Mouse (Mus musculus) liver, embryonic 14.5 days (tissue): ENCODE measurements at regions not wholly inside any gene's neighbourhood (a gene's known extent, or its start where the extent isn't known, plus 50 kb on each side); places are given as distances from the start of the nearest gene placed in this dataset.
A peak's percentile ranks its signal among the peaks of the same experiment; 100 is the strongest.

Experiments used
- ATAC-seq: fragments of 200-750 bp; cut with Nextera tagmentation; 2 replicates; pipeline ENCODE4 v1.8.0; 2017; ENCODE audit warnings: moderate number of reproducible peaks, mild to moderate bottlenecking, moderate library complexity; ENCODE audit not compliant: insufficient read depth
- DNase-seq, 3 experiments: peaks; one replicate each; pipeline ENCODE4 v3.0.0-alpha.2; 2012 to 2013; ENCODE audit warnings: low read depth in 3 of 3, low spot score in 3 of 3
- H3K27ac ChIP-seq: fragments of 300-500 bp; sonication (generic); 2 replicates; pipeline ENCODE4 v1.5.1; 2014; ENCODE audit warnings: moderate library complexity, mild to moderate bottlenecking, control low read depth, inconsistent platforms
- H3K27me3 ChIP-seq: fragments of 300-500 bp; sonication (generic); 2 replicates; pipeline ENCODE4 v1.6.1; 2014; ENCODE audit warnings: mild to moderate bottlenecking, low read length, moderate library complexity; ENCODE audit not compliant: control insufficient read depth, insufficient read depth
- H3K36me3 ChIP-seq: fragments of 300-500 bp; sonication (generic); replicated peaks from 2 replicates; pipeline ENCODE4 v1.6.1; 2014; ENCODE audit warnings: low read depth; ENCODE audit not compliant: control insufficient read depth, insufficient read depth
- H3K4me1 ChIP-seq, 2 experiments: fragments of 200-500 bp in 1 of 2; fragments of 300-500 bp in 1 of 2; sonication (generic) in 1 of 2; replicated peaks; 2 replicates each; pipeline ENCODE4 v1.6.1; 2012 to 2014; ENCODE audit warnings: antibody characterized with exemption in 1 of 2, inconsistent platforms in 1 of 2, low read length in 1 of 2; ENCODE audit not compliant: control insufficient read depth in 2 of 2, insufficient read depth in 2 of 2
- H3K4me2 ChIP-seq: fragments of 300-500 bp; sonication (generic); 2 replicates; pipeline ENCODE4 v1.6.1; 2014; ENCODE audit warnings: low read depth, mild to moderate bottlenecking, control low read depth, moderate library complexity
- H3K4me3 ChIP-seq, 2 experiments: fragments of 200-500 bp in 1 of 2; fragments of 300-500 bp in 1 of 2; sonication (generic) in 1 of 2; 2 replicates each; pipeline ENCODE4 v1.5.1; 2012 to 2014; ENCODE audit warnings: low read depth in 2 of 2, low read length in 2 of 2, mild to moderate bottlenecking in 2 of 2, control low read depth in 1 of 2, inconsistent platforms in 1 of 2, moderate library complexity in 1 of 2; ENCODE audit not compliant: insufficient read depth in 1 of 2
- H3K9ac ChIP-seq: fragments of 300-500 bp; sonication (generic); replicated peaks from 2 replicates; pipeline ENCODE4 v1.6.1; 2014; ENCODE audit warnings: mild to moderate bottlenecking, control low read depth, moderate library complexity
- H3K9me3 ChIP-seq: fragments of 300-500 bp; sonication (generic); 2 replicates; pipeline ENCODE4 v1.6.1; 2016; ENCODE audit warnings: low read length, mixed read lengths; ENCODE audit not compliant: control insufficient read depth
- CTCF ChIP-seq: IDR thresholded peaks from 2 replicates; pipeline ENCODE4 v1.5.1; 2016; ENCODE audit warnings: antibody characterized with exemption, low read depth, control low read depth
- EP300 ChIP-seq: IDR thresholded peaks from 2 replicates; pipeline ENCODE4 v1.6.1; 2016; ENCODE audit warnings: antibody characterized with exemption, low read depth
- WGBS: fragments of 180-500 bp; shearing (Covaris S2); extraction: QIAGEN DNeasy Blood & Tissue Kit; methylation state at CpG from one replicate; pipeline ENCODE4 v1.1.7; 2014; ENCODE audit not compliant: insufficient replicate concordance; 5-methylcytosine and 5-hydroxymethylcytosine counted together

DNA sequence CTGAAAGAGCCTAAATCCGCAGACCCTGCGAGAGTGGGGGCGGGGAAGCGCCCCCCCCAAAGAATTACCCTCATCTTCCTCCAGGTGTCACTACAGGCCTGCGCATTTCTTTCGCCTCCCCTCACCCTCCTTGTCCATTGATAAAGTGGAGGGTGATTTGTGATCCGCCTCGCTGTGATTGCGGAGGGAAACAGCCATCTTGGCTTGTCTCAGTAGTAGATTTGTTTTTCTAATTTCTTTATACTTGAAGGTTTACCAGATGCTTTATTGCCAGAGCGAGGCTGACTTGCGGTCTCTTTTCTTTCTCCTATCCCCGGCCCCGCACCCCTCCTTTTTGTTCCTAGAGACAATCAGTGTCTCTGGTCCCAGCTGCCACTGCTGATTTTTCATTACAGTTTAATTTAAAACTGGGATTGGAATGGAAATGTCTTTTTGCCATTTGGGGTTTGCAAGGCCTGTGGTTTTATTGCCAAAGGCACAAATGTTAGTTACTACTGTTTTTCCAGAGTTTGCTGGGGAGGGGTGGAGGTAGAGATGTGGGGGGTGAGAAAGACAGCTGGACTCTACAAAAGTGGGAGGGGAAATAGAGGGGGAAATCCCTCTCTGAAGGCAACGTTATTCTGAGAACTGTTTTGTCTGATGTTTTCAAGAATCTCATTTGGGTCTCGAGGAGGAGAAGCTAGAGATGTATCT is 161.7 kb downstream of the Icos start:
- no peak for TF ChIP-seq EP300
- peak; percentile 48; the same call in 1 of the 2 replicates for TF ChIP-seq CTCF
- 20% methylated on average over 15 of the region's 15 CpGs for WGBS
- Histone ChIP-seq H3K36me3 (no peaks in the 10 kb centered on the region), H3K9ac (no peak overlapping the region), H3K4me3 (no peak overlapping the region), H3K27me3 (no peaks in the 10 kb centered on the region), H3K4me2 (no peak overlapping the region), H3K9me3 (no peaks in the 10 kb centered on the region), H3K27ac (no peak overlapping the region), H3K4me1 (peaks cover 0 to 2% of the 10 kb centered on the region in 2 experiments; a peak in 1 of 4 replicates)
- ATAC-seq (no peak), DNase-seq (no peak)

- H3K9me3 ChIP-seq = no peaks in the 10 kb centered on the region
- TF ChIP-seq CTCF (no peak), EP300 (no peak)
- DNase-seq (no peak), ATAC-seq (no peak)
- no peak overlapping the region for H3K4me2 ChIP-seq
- no peak overlapping the region for H3K27ac ChIP-seq
- WGBS = 39% methylated on average over 10 of the region's 10 CpGs
- no peak overlapping the region for H3K9ac ChIP-seq
- H3K4me1 ChIP-seq = peaks cover 0 to 2% of the 10 kb centered on the region in 2 experiments; a peak in 1 of 4 replicates
- H3K36me3 ChIP-seq = no peaks in the 10 kb centered on the region
- no peaks in the 10 kb centered on the region for H3K27me3 ChIP-seq
- H3K4me3 ChIP-seq = no peak overlapping the region
Measured at GRCm38 (mm10) chr1:61139984-61140648, 162.4 kb downstream of the Icos start.

DNA sequence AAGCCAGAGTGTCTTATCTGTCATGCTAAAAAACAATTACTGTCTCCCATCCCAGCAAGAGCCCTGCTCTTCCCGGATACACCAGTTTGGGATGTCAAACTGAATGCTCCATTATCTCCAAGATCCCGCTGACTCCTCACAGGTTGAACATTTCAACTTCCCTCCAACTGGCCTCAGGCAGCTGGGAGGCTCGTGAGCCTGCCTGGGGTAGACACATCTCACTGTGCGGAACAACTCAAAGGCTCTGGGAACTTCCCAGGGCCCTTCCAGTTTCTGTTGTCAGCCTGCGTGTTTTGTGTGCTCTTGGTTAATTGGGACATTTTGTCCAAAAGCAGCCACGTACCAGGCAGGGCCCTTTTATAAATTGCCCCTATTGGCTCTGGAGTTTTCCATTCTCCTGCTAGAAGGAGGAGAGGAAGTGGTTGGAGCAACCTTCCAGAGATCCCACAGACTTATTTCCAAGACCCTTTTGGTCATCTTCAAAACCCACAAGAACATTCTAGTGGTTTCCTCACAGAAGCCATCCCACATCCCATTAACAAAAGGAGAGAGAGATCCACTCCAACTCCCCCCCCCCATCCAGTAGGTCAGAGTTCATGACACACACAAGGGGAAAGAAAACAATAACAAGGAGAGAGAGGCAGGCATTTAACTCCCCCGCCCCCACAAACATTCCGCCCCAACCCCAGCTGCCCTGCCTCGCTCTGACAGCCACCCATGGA is 163.3 kb downstream of the Icos start:
- TF ChIP-seq CTCF (no peak), EP300 (no peak)
- DNase-seq = peak in 1 of 3 experiments; percentile 2

DNA sequence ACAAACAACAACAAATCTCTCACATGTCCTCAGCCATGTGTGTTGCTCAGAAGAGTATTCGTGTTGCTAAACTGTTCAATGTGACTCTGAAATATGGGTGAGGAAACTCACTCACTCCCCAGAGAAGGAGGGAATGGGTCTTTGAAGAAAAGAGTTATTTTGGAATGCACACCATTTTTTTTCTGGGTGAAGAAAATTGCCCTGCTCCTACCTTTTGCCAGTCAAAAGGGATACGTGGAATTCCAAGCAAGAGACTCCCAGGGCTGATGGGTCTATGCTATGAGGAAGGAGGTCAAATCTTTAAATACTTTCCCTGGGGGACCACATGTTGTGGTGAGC is 163.8 kb downstream of the Icos start:
- H3K36me3 ChIP-seq = no peaks in the 10 kb centered on the region
- DNase-seq (no peak), ATAC-seq (no peak)
- 23% methylated on average over 2 of the region's 2 CpGs for WGBS
- no peak overlapping the region for H3K9ac ChIP-seq
- H3K4me1 ChIP-seq = peaks cover 0 to 2% of the 10 kb centered on the region in 2 experiments; a peak in 1 of 4 replicates
- H3K9me3 ChIP-seq = no peaks in the 10 kb centered on the region
- no peak overlapping the region for H3K4me2 ChIP-seq
- no peak overlapping the region for H3K27ac ChIP-seq
- H3K4me3 ChIP-seq = no peak overlapping the region
- TF ChIP-seq CTCF = no peak
- TF ChIP-seq EP300 = no peak
- no peaks in the 10 kb centered on the region for H3K27me3 ChIP-seq

More for the DNA sequence above, 163.3 kb downstream of the Icos start:
- H3K27ac ChIP-seq = no peak overlapping the region
- ATAC-seq = no peak
- H3K9me3 ChIP-seq = no peaks in the 10 kb centered on the region
- no peak overlapping the region for H3K4me3 ChIP-seq
- H3K4me1 ChIP-seq = peaks cover 0 to 2% of the 10 kb centered on the region in 2 experiments; a peak in 1 of 4 replicates
- no peak overlapping the region for H3K9ac ChIP-seq
- 22% methylated on average over 9 of the region's 9 CpGs for WGBS
- no peak overlapping the region for H3K4me2 ChIP-seq
- no peaks in the 10 kb centered on the region for H3K27me3 ChIP-seq
- H3K36me3 ChIP-seq = no peaks in the 10 kb centered on the region

DNA sequence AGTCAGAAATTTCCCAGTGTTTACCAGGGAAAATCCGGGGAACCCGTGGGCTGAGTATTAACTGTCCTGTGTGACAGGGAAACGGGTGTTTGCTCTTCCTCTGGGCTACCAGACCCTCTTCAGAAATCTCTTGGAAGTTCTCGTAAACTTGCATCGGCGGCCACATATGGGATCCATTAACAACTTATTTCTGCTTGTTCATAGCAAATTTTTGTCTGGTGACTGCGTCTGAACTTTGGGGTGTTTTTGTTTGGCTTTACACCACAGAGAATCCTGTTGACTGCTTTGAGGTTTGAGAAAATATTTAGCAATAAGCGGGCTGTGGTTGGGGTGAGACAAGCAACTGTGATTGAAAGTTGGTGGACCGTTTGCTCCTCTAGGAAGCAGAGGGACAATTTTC is 164.2 kb downstream of the Icos start:
- Histone ChIP-seq H3K4me3 (no peak overlapping the region), H3K9me3 (no peaks in the 10 kb centered on the region), H3K27me3 (no peaks in the 10 kb centered on the region), H3K36me3 (no peaks in the 10 kb centered on the region), H3K9ac (no peak overlapping the region), H3K4me2 (no peak overlapping the region), H3K4me1 (peaks cover 0 to 2% of the 10 kb centered on the region in 2 experiments; a peak in 1 of 4 replicates), H3K27ac (no peak overlapping the region)
- TF ChIP-seq EP300 (no peak), CTCF (no peak)
- no peak for ATAC-seq
- no peak for DNase-seq
- 34% methylated on average over 9 of the region's 9 CpGs for WGBS
